Mouse (Mus musculus) neural tube, embryonic 12.5 days (tissue): ENCODE results near the gene Hsp90aa1. TPM values are rescaled to one million over a fixed set of nuclear protein-coding genes. Genes with fewer than 3 reads are reported as not detected.
"Not testable (repeated sequence)": the region's sequence is repeated elsewhere in the genome, so short reads cannot be mapped to it uniquely, and the experiment has no call there.

Experiments
- ATAC-seq: fragments of 200-750 bp; cut with Nextera tagmentation; 2 replicates; pipeline ENCODE4 v1.8.0; 2017; ENCODE audit warnings: low read depth, mild to moderate bottlenecking, moderate TSS enrichment, moderate library complexity; ENCODE audit not compliant: low FRiP score
- H3K27ac ChIP-seq: fragments of 300-500 bp; sonication (generic); 2 replicates; pipeline ENCODE4 v1.5.1; 2016
- H3K27me3 ChIP-seq: fragments of 300-500 bp; sonication (generic); replicated peaks from 2 replicates; pipeline ENCODE4 v1.6.1; 2016; ENCODE audit warnings: mild to moderate bottlenecking
- H3K36me3 ChIP-seq: fragments of 300-500 bp; sonication (generic); 2 replicates; pipeline ENCODE4 v1.6.1; 2016; ENCODE audit warnings: mild to moderate bottlenecking
- H3K4me1 ChIP-seq: fragments of 300-500 bp; sonication (generic); 2 replicates; pipeline ENCODE4 v1.6.1; 2016
- H3K4me2 ChIP-seq: fragments of 300-500 bp; sonication (generic); replicated peaks from 2 replicates; pipeline ENCODE4 v1.6.1; 2016; ENCODE audit warnings: mild to moderate bottlenecking
- H3K4me3 ChIP-seq: fragments of 300-500 bp; sonication (generic); 2 replicates; pipeline ENCODE4 v1.5.1; 2016
- H3K9ac ChIP-seq: fragments of 300-500 bp; sonication (generic); 2 replicates; pipeline ENCODE4 v1.6.1; 2016; ENCODE audit warnings: mild to moderate bottlenecking
- H3K9me3 ChIP-seq: fragments of 300-500 bp; sonication (generic); 2 replicates; pipeline ENCODE4 v1.6.1; 2016; ENCODE audit warnings: mild to moderate bottlenecking
- WGBS: fragments of 180-500 bp; shearing (Covaris S2); methylation state at CpG from one replicate; pipeline ENCODE4 v1.1.7; 2016; 5-methylcytosine and 5-hydroxymethylcytosine counted together
- polyA plus RNA-seq: library from polyadenylated mRNA; unstranded; fragments of >200 nt; fragmentation: Nextera tagmentation; extraction: Ambion mirVana; gene quantifications from 2 replicates; pipeline ENCODE4 v1.2.1, GENCODE M21; 2016

The Hsp90aa1 gene
- polyA plus RNA-seq, 1 experiment from 2014 or later: 1,156 TPM

GRCm38 (mm10) chr12:110697457-110697856 is 5.1 kb downstream of the Hsp90aa1 start:
- H3K9ac ChIP-seq: no peak overlapping the region
- no peaks in the 10 kb centered on the region for H3K27me3 ChIP-seq
- no peak overlapping the region for H3K27ac ChIP-seq
- H3K4me3 ChIP-seq: no peak overlapping the region
- H3K9me3 ChIP-seq: no peaks in the 10 kb centered on the region
- ATAC-seq: no peak
- peaks cover 18% of the 10 kb centered on the region for H3K36me3 ChIP-seq
- WGBS: 73% methylated on average over 5 of the region's 5 CpGs
- peaks cover 12% of the 10 kb centered on the region for H3K4me1 ChIP-seq
- no peak overlapping the region for H3K4me2 ChIP-seq

GRCm38 (mm10) chr12:110696975-110697400 is 5.5 kb downstream of the Hsp90aa1 start:
- peak overlapping the region; percentile 70 for H3K9ac ChIP-seq
- H3K36me3 ChIP-seq: peaks cover 20% of the 10 kb centered on the region
- peaks cover 12% of the 10 kb centered on the region for H3K4me1 ChIP-seq
- no peaks in the 10 kb centered on the region for H3K9me3 ChIP-seq
- no peak overlapping the region for H3K27ac ChIP-seq
- WGBS: 54% methylated on average over 9 of the region's 9 CpGs
- H3K4me2 ChIP-seq: peak overlapping the region; percentile 66
- H3K27me3 ChIP-seq: no peaks in the 10 kb centered on the region
- ATAC-seq: 0 out of 2 replicates have a peak, but pooled peaks have one; percentile 30
- peak overlapping the region; percentile 97 for H3K4me3 ChIP-seq

- Histone ChIP-seq H3K4me3 (peak overlapping the region; percentile 97), H3K4me1 (peaks cover 12% of the 10 kb centered on the region), H3K27me3 (no peaks in the 10 kb centered on the region), H3K9ac (peak overlapping the region; percentile 100), H3K4me2 (peak overlapping the region; percentile 66), H3K9me3 (no peaks in the 10 kb centered on the region), H3K27ac (peak overlapping the region; percentile 92), H3K36me3 (peaks cover 25% of the 10 kb centered on the region)
- peak; percentile 94 for ATAC-seq
- under 1% methylated on average over 89 of the region's 89 CpGs for WGBS
These were observed 6.2 kb downstream of the Hsp90aa1 start for GRCm38 (mm10) chr12:110696173-110696974.

GRCm38 (mm10) chr12:110695676-110696171 is 6.8 kb downstream of the Hsp90aa1 start:
- Histone ChIP-seq H3K4me2 (peak overlapping the region; percentile 66), H3K9ac (peak overlapping the region; percentile 100), H3K27me3 (no peaks in the 10 kb centered on the region), H3K4me3 (peak overlapping the region; percentile 97), H3K27ac (peak overlapping the region; percentile 92), H3K4me1 (peaks cover 12% of the 10 kb centered on the region), H3K36me3 (peaks cover 26% of the 10 kb centered on the region), H3K9me3 (no peaks in the 10 kb centered on the region)
- peak; percentile 65 for ATAC-seq
- under 1% methylated on average over 55 of the region's 55 CpGs for WGBS

GRCm38 (mm10) chr12:110693378-110693777 is 9.2 kb downstream of the Hsp90aa1 start:
- H3K27me3 ChIP-seq, ATAC-seq, H3K9me3 ChIP-seq, H3K27ac ChIP-seq, H3K9ac ChIP-seq, H3K4me2 ChIP-seq, H3K4me3 ChIP-seq: not testable (repeated sequence)
- Histone ChIP-seq H3K4me1 (peaks cover 12% of the 10 kb centered on the region), H3K36me3 (peaks cover 49% of the 10 kb centered on the region)
- 83% methylated on average over 5 of the region's 5 CpGs for WGBS

- no peak overlapping the region for H3K4me2 ChIP-seq
- no peaks in the 10 kb centered on the region for H3K9me3 ChIP-seq
- no peak overlapping the region for H3K9ac ChIP-seq
- H3K27me3 ChIP-seq: no peaks in the 10 kb centered on the region
- H3K4me1 ChIP-seq: peaks cover 8% of the 10 kb centered on the region
- 90% methylated on average over 6 of the region's 6 CpGs for WGBS
- H3K36me3 ChIP-seq: peaks cover 70% of the 10 kb centered on the region
- H3K4me3 ChIP-seq: no peak overlapping the region
- no peak for ATAC-seq
- no peak overlapping the region for H3K27ac ChIP-seq
These were observed 12.4 kb downstream of the Hsp90aa1 start for GRCm38 (mm10) chr12:110689919-110690643.

GRCm38 (mm10) chr12:110688921-110689320 is 13.6 kb downstream of the Hsp90aa1 start:
- not testable (repeated sequence) for H3K27me3 ChIP-seq, H3K27ac ChIP-seq, H3K4me2 ChIP-seq, H3K9ac ChIP-seq, H3K4me3 ChIP-seq, H3K4me1 ChIP-seq, ATAC-seq, H3K9me3 ChIP-seq
- peaks cover 62% of the 10 kb centered on the region for H3K36me3 ChIP-seq
- WGBS: 96% methylated on average over 3 of the region's 3 CpGs

- Histone ChIP-seq H3K9me3 (no peaks in the 10 kb centered on the region), H3K4me2 (no peak overlapping the region), H3K27me3 (no peaks in the 10 kb centered on the region), H3K9ac (no peak overlapping the region), H3K27ac (no peak overlapping the region), H3K4me1 (no peaks in the 10 kb centered on the region), H3K36me3 (peaks cover 57% of the 10 kb centered on the region), H3K4me3 (no peak overlapping the region)
- WGBS: 84% methylated on average over 12 of the region's 12 CpGs
- ATAC-seq: no peak
These were observed 14.4 kb downstream of the Hsp90aa1 start for GRCm38 (mm10) chr12:110687894-110688734.

GRCm38 (mm10) chr12:110683580-110683979 is 18.9 kb downstream of the Hsp90aa1 start:
- peaks cover 2% of the 10 kb centered on the region; the same call in 1 of the 2 replicates for H3K4me1 ChIP-seq
- H3K9ac ChIP-seq: no peak overlapping the region
- H3K36me3 ChIP-seq: peaks cover 22% of the 10 kb centered on the region
- no peak overlapping the region for H3K27ac ChIP-seq
- H3K4me3 ChIP-seq: no peak overlapping the region
- no CpG with 5 or more reads among the region's 1 CpGs for WGBS
- no peak overlapping the region for H3K4me2 ChIP-seq
- no peaks in the 10 kb centered on the region for H3K27me3 ChIP-seq
- H3K9me3 ChIP-seq: no peaks in the 10 kb centered on the region
- ATAC-seq: no peak

GRCm38 (mm10) chr12:110682561-110683299 is 19.8 kb downstream of the Hsp90aa1 start, which contains the start of gene 1700001K19Rik:
1700001K19Rik (minus strand) TSS chr12:110682619.
- no peak for ATAC-seq
- Histone ChIP-seq H3K27ac (no peak within 1 kb of the TSS), H3K9ac (no peak within 1 kb of the TSS), H3K4me1 (peaks cover 2% of the 10 kb centered on the region; the same call in 1 of the 2 replicates), H3K36me3 (peaks cover 14% of the 10 kb centered on the region), H3K4me3 (no peak within 1 kb of the TSS), H3K4me2 (no peak within 1 kb of the TSS), H3K27me3 (no peaks in the 10 kb centered on the region), H3K9me3 (no peaks in the 10 kb centered on the region)
- WGBS: 78% methylated on average over 9 of the region's 9 CpGs

GRCm38 (mm10) chr12:110681878-110682277 is 20.6 kb downstream of the Hsp90aa1 start:
- Histone ChIP-seq H3K27ac (no peak overlapping the region), H3K4me1 (peaks cover 2% of the 10 kb centered on the region; the same call in 1 of the 2 replicates), H3K36me3 (peaks cover 6% of the 10 kb centered on the region; the same call in 1 of the 2 replicates), H3K9me3 (no peaks in the 10 kb centered on the region), H3K9ac (no peak overlapping the region), H3K4me3 (no peak overlapping the region), H3K27me3 (no peaks in the 10 kb centered on the region), H3K4me2 (no peak overlapping the region)
- WGBS: 70% methylated on average over 3 of the region's 3 CpGs
- ATAC-seq: no peak
